ENCODE assay signal across 8 mouse cellular contexts in the genomic region with DNA sequence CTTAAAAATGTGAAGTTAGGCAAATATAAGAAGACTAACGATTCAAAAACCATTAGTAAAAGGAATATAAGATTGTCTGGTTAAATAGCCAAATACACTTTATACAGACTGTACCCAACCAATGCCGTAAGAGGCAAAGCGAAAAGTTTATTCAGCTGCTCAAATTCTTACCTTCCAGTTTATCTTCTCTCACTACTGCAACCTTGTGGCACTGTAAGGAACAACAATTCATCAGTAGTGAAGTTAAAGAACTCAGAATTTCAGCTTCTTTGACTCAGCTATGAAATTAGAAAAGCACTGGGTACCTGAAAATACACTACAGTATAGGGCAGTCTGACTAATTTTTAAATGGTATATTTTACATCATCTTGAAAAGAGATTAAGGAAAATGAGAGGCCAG. TPM values are rescaled to one million over a fixed set of nuclear protein-coding genes. Genes with fewer than 3 reads are reported as not detected.
DNase-seq lines count a peak whose midpoint lies in the region; ATAC-seq and TF ChIP-seq lines count a peak whose summit lies in the region.

No protein-coding gene starts in this region.

- H3K9me3 ChIP-seq in liver, embryonic 14.5 days (ENCODE audit: control insufficient read depth, low read length), result no peaks in the 10 kb centered on the region
- H3K9me3 ChIP-seq in liver, embryonic 12.5 days (replicated peaks), result no peaks in the 10 kb centered on the region
- no peaks in the 10 kb centered on the region for H3K9me3 ChIP-seq in heart, embryonic 11.5 days (replicated peaks; ENCODE audit: control insufficient read depth, low read length)

- H3K9ac ChIP-seq in liver, embryonic 14.5 days (replicated peaks), result no peak overlapping the region
- H3K9ac ChIP-seq in liver, embryonic 12.5 days, result no peak overlapping the region
- no peak overlapping the region for H3K9ac ChIP-seq in heart, embryonic 11.5 days (ENCODE audit: low read depth, low read length)

- H3K27ac ChIP-seq in liver, embryonic 14.5 days, result no peak overlapping the region
- H3K27ac ChIP-seq in liver, embryonic 12.5 days, result no peak overlapping the region
- H3K27ac ChIP-seq in heart, embryonic 11.5 days (ENCODE audit: low read depth, low read length), result no peak overlapping the region

- H3K4me1 ChIP-seq in liver, embryonic 14.5 days (replicated peaks; ENCODE audit: control insufficient read depth in 2 of 2, insufficient read depth in 2 of 2, low read length in 1 of 2), result no peaks in the 10 kb centered on the region
- H3K4me1 ChIP-seq in liver, embryonic 12.5 days, result no peaks in the 10 kb centered on the region
- no peaks in the 10 kb centered on the region for H3K4me1 ChIP-seq in heart, embryonic 11.5 days (ENCODE audit: control insufficient read depth, insufficient read depth, low read length)

- intact Hi-C loops in gastrocnemius, postnatal 36 days (cut with DNase I), result loop anchor here (10.0 kb wide), 1 partner anchor 184 kb away; no protein-coding TSS in a partner anchor

- no peak for TF ChIP-seq EP300 in liver, embryonic 14.5 days (IDR thresholded peaks at IDR 0.05; ENCODE audit: low read depth)

- DNase-seq in gastrocnemius, adult 18-20 months (ENCODE audit: low spot score), result peak; percentile 58
- DNase-seq in gastrocnemius, postnatal 36 days, result no peak
- no peak for DNase-seq in liver, embryonic 14.5 days (ENCODE audit: low read depth in 3 of 3, low spot score in 3 of 3)
- DNase-seq in NIH3T3 (ENCODE audit: low read depth), result peak; percentile 69
- peak; percentile 56 for DNase-seq in lung, postnatal 10 days

- peak; percentile 28; the same call in 1 of the 2 replicates for TF ChIP-seq CTCF in liver, embryonic 14.5 days (IDR thresholded peaks at IDR 0.05; ENCODE audit: low read depth)

- ATAC-seq in liver, embryonic 14.5 days (ENCODE audit: insufficient read depth), result no peak
- ATAC-seq in liver, embryonic 12.5 days, result no peak
- no peak for ATAC-seq in monocyte, adult 5-6 weeks (replicated peaks; ENCODE audit: insufficient number of reproducible peaks, low FRiP score, low TSS enrichment, poor library complexity, severe bottlenecking)
- ATAC-seq in heart, embryonic 11.5 days (replicated peaks; ENCODE audit: insufficient number of reproducible peaks, low FRiP score, low TSS enrichment), result no peak

- H3K4me3 ChIP-seq in liver, embryonic 14.5 days (ENCODE audit: insufficient read depth in 1 of 2, low read depth in 2 of 2, low read length in 2 of 2), result no peak overlapping the region
- no peak overlapping the region for H3K4me3 ChIP-seq in liver, embryonic 12.5 days
- H3K4me3 ChIP-seq in heart, embryonic 11.5 days (ENCODE audit: low read depth, low read length), result no peak overlapping the region

- peaks cover 81% of the 10 kb centered on the region for H3K36me3 ChIP-seq in liver, embryonic 14.5 days (replicated peaks; ENCODE audit: control insufficient read depth, insufficient read depth, low read depth)
- H3K36me3 ChIP-seq in liver, embryonic 12.5 days, result peaks cover 89% of the 10 kb centered on the region
- peaks cover 23% of the 10 kb centered on the region for H3K36me3 ChIP-seq in heart, embryonic 11.5 days (ENCODE audit: control insufficient read depth, insufficient read depth, low read length)

- WGBS in liver, embryonic 14.5 days (ENCODE audit: insufficient replicate concordance), result 82% methylated on average over 3 of the region's 3 CpGs
- WGBS in liver, embryonic 12.5 days (ENCODE audit: insufficient replicate concordance), result 80% methylated on average over 3 of the region's 3 CpGs
- WGBS in heart, embryonic 11.5 days (ENCODE audit: insufficient replicate concordance), result 80% methylated on average over 3 of the region's 3 CpGs

- no peaks in the 10 kb centered on the region for H3K27me3 ChIP-seq in liver, embryonic 14.5 days (ENCODE audit: control insufficient read depth, insufficient read depth, low read length)
- no peaks in the 10 kb centered on the region for H3K27me3 ChIP-seq in liver, embryonic 12.5 days (replicated peaks)
- no peaks in the 10 kb centered on the region for H3K27me3 ChIP-seq in heart, embryonic 11.5 days (ENCODE audit: control insufficient read depth, insufficient read depth, low read length)

- no peak overlapping the region for H3K4me2 ChIP-seq in liver, embryonic 14.5 days (ENCODE audit: low read depth)
- no peak overlapping the region for H3K4me2 ChIP-seq in liver, embryonic 12.5 days
- H3K4me2 ChIP-seq in heart, embryonic 11.5 days, result no peak overlapping the region

RNA-seq across cellular contexts. Expression of a gene that starts 13.0 kb away (rescaled TPM):
- 1 to 10 TPM; 4.8 to 5.2 TPM for total RNA-seq in gastrocnemius, adult 18-20 months (2021)
- 1 to 10 TPM; 4.8 to 6.4 TPM for total RNA-seq in gastrocnemius, postnatal 36 days (2021)
- 19.2 and 31.9 TPM in 2 replicates for polyA plus RNA-seq in liver, embryonic 14.5 days (2012; rRNA removed)
- 50.8 and 51.1 TPM in 2 replicates for polyA plus RNA-seq in liver, embryonic 14.5 days (2014; fragmentation: Nextera tagmentation; extraction: Ambion mirVana)
- 72.3 and 73.6 TPM in 2 replicates for polyA plus RNA-seq in liver, embryonic 12.5 days (2016; fragmentation: Nextera tagmentation; extraction: Ambion mirVana)
- 56.5 to 79.7 TPM (median 70.0 TPM) in 3 replicates for total RNA-seq in monocyte, adult 5-6 weeks (2017)
- 44.6 and 50.6 TPM in 2 replicates for polyA plus RNA-seq in heart, embryonic 11.5 days (2014; fragmentation: Nextera tagmentation; extraction: Ambion mirVana)

RNA-seq across cellular contexts. Expression of a gene that starts 50.7 kb away (rescaled TPM):
- 1 to 10 TPM; 3.9 to 4.3 TPM for total RNA-seq in gastrocnemius, adult 18-20 months (2021)
- total RNA-seq in gastrocnemius, postnatal 36 days (2021), result 1 to 10 TPM; 3.6 to 4.2 TPM
- polyA plus RNA-seq in liver, embryonic 14.5 days (2012; rRNA removed), result 2.8 and 3.8 TPM in 2 replicates
- 5.3 and 5.6 TPM in 2 replicates for polyA plus RNA-seq in liver, embryonic 14.5 days (2014; fragmentation: Nextera tagmentation; extraction: Ambion mirVana)
- 8.9 and 10.1 TPM in 2 replicates for polyA plus RNA-seq in liver, embryonic 12.5 days (2016; fragmentation: Nextera tagmentation; extraction: Ambion mirVana)
- 1.9 to 4.9 TPM in 2 of 3 replicates, not detected in the other for total RNA-seq in monocyte, adult 5-6 weeks (2017)
- polyA plus RNA-seq in heart, embryonic 11.5 days (2014; fragmentation: Nextera tagmentation; extraction: Ambion mirVana), result 12.8 and 17.3 TPM in 2 replicates

Comparison
In these comparisons a context has a peak if more than half of its experiments do, and no peak if none do; other contexts are left out.
1. DNase-seq: peak in gastrocnemius, adult 18-20 months (single experiment), NIH3T3 (single experiment) and lung, postnatal 10 days (single experiment); none in gastrocnemius, postnatal 36 days (0 of 2) and liver, embryonic 14.5 days (0 of 3).